Mouse (Mus musculus): Measurements from ENCODE around the gene Ppip5k2.

Ppip5k2 gene

GRCm38 (mm10) chr1:97759841-97760240, 10.4 kb downstream of the Ppip5k2 start:
- in situ Hi-C loops (cut with MboI, MseI), result loop anchor here in 1 of 2 experiments (5.0 kb wide), 1 partner anchor 103 kb away; no protein-coding TSS in a partner anchor

- in situ Hi-C loops (cut with MboI, MseI), result no loop called here
These were observed 15.8 kb downstream of the Ppip5k2 start for GRCm38 (mm10) chr1:97754392-97754791.

- in situ Hi-C loops (cut with MboI, MseI), result no loop called here
These were observed 17.0 kb downstream of the Ppip5k2 start for GRCm38 (mm10) chr1:97753216-97753615.

- in situ Hi-C loops (cut with MboI, MseI), result no loop called here
These were observed 22.0 kb downstream of the Ppip5k2 start for GRCm38 (mm10) chr1:97748163-97748562.

GRCm38 (mm10) chr1:97746261-97746660, 23.9 kb downstream of the Ppip5k2 start:
- in situ Hi-C loops (cut with MboI, MseI), result no loop called here

GRCm38 (mm10) chr1:97745712-97746111, 24.5 kb downstream of the Ppip5k2 start:
- in situ Hi-C loops (cut with MboI, MseI), result no loop called here

- in situ Hi-C loops (cut with MboI, MseI), result no loop called here
These were observed 27.1 kb downstream of the Ppip5k2 start for GRCm38 (mm10) chr1:97743063-97743462.

- in situ Hi-C loops (cut with MboI, MseI), result no loop called here
These were observed 40.9 kb downstream of the Ppip5k2 start for GRCm38 (mm10) chr1:97729339-97729738.

GRCm38 (mm10) chr1:97726730-97727129, 43.5 kb downstream of the Ppip5k2 start:
- in situ Hi-C loops (cut with MboI, MseI), result no loop called here

- in situ Hi-C loops (cut with MboI, MseI), result no loop called here
These were observed 51.8 kb downstream of the Ppip5k2 start for GRCm38 (mm10) chr1:97718440-97718839.

GRCm38 (mm10) chr1:97714334-97714868, 55.8 kb downstream of the Ppip5k2 start:
- in situ Hi-C loops (cut with MboI, MseI), result no loop called here

- in situ Hi-C loops (cut with MboI, MseI), result no loop called here
These were observed 59.7 kb downstream of the Ppip5k2 start for GRCm38 (mm10) chr1:97710520-97710919.

GRCm38 (mm10) chr1:97705389-97705788, 64.8 kb downstream of the Ppip5k2 start:
- in situ Hi-C loops (cut with MboI, MseI), result no loop called here

- in situ Hi-C loops (cut with MboI, MseI), result no loop called here
These were observed 65.6 kb downstream of the Ppip5k2 start for GRCm38 (mm10) chr1:97704646-97705045.

- in situ Hi-C loops (cut with MboI, MseI), result loop anchor here (5.0 to 25.0 kb wide), 2 partner anchors 462 to 667 kb away; no protein-coding TSS in a partner anchor
These were observed 71.1 kb downstream of the Ppip5k2 start for GRCm38 (mm10) chr1:97698956-97699570.

GRCm38 (mm10) chr1:97697273-97697672, 72.9 kb downstream of the Ppip5k2 start:
- in situ Hi-C loops (cut with MboI, MseI), result loop anchor here (5.0 to 25.0 kb wide), 2 partner anchors 460 to 665 kb away; no protein-coding TSS in a partner anchor

GRCm38 (mm10) chr1:97693825-97694224, 76.4 kb downstream of the Ppip5k2 start:
- in situ Hi-C loops (cut with MboI, MseI), result loop anchor here in 1 of 2 experiments (5.0 to 25.0 kb wide), 3 partner anchors 457 to 657 kb away; partner anchors contain the start of gene Slco6c1

- in situ Hi-C loops (cut with MboI, MseI), result loop anchor here (5.0 to 25.0 kb wide), 3 partner anchors 334 to 841 kb away; no protein-coding TSS in a partner anchor
These were observed 81.5 kb downstream of the Ppip5k2 start for GRCm38 (mm10) chr1:97688756-97689155.

- in situ Hi-C loops (cut with MboI, MseI), result loop anchor here in 1 of 2 experiments (25.0 kb wide), 1 partner anchor 439 kb away; no protein-coding TSS in a partner anchor
These were observed 93.6 kb downstream of the Ppip5k2 start for GRCm38 (mm10) chr1:97676526-97677177.

- in situ Hi-C loops (cut with MboI, MseI), result loop anchor here in 1 of 2 experiments (25.0 kb wide), 1 partner anchor 439 kb away; no protein-coding TSS in a partner anchor
These were observed 94.1 kb downstream of the Ppip5k2 start for GRCm38 (mm10) chr1:97676115-97676514.

GRCm38 (mm10) chr1:97672849-97673248, 97.4 kb downstream of the Ppip5k2 start:
- in situ Hi-C loops (cut with MboI, MseI), result no loop called here

GRCm38 (mm10) chr1:97667288-97667687, 102.9 kb downstream of the Ppip5k2 start:
- in situ Hi-C loops (cut with MboI, MseI), result no loop called here

All from T-helper 17 cell (primary cell).